Mouse (Mus musculus): Measurements from ENCODE around the gene Gm47955.

The Gm47955 gene

GRCm38 (mm10) chr1:82986738-82987137, 26.7 kb downstream of the Gm47955 start:
- CTCF ChIA-PET = interaction anchor here (0.6 to 3.0 kb wide), 17 partner anchors 9 to 200 kb away, joined by 3 to 25 read pairs (median 4); partner anchors contain the start of gene Gm47955 (in 1 of the 4)

GRCm38 (mm10) chr1:82987530-82988198, 27.6 kb downstream of the Gm47955 start:
- ChIA-PET CTCF (interaction anchor here (0.6 to 3.0 kb wide), 29 partner anchors 10 to 957 kb away, joined by 3 to 25 read pairs (median 4); partner anchors contain the start of gene Gm47955 (in 1 of the 4)), POLR2A (interaction anchor here in 2 of 4 experiments (0.7 to 1.3 kb wide), 4 partner anchors 10 to 184 kb away, joined by 3 to 5 read pairs (median 5); no protein-coding TSS in a partner anchor)

More at GRCm38 (mm10) chr1:82986738-82987137, 26.7 kb downstream of the Gm47955 start:
- POLR2A ChIA-PET = interaction anchor here in 1 of 4 experiments (1.0 to 1.3 kb wide), 3 partner anchors 9 to 146 kb away, joined by 4 to 5 read pairs (median 5); no protein-coding TSS in a partner anchor

GRCm38 (mm10) chr1:82991062-82991461, 31.0 kb downstream of the Gm47955 start:
- ChIA-PET POLR2A (no interaction called here), CTCF (no interaction called here)

GRCm38 (mm10) chr1:82991596-82991995, 31.5 kb downstream of the Gm47955 start:
- CTCF ChIA-PET = interaction anchor here in 1 of 4 experiments (0.9 kb wide), 1 partner anchor 204 kb away, joined by 3 read pairs; no protein-coding TSS in a partner anchor
- POLR2A ChIA-PET = no interaction called here

GRCm38 (mm10) chr1:82992093-82992492, 32.0 kb downstream of the Gm47955 start:
- ChIA-PET POLR2A (no interaction called here), CTCF (interaction anchor here in 1 of 4 experiments (0.9 kb wide), 1 partner anchor 205 kb away, joined by 3 read pairs; no protein-coding TSS in a partner anchor)

GRCm38 (mm10) chr1:82993947-82994346, 33.9 kb downstream of the Gm47955 start:
- ChIA-PET POLR2A (interaction anchor here in 1 of 4 experiments (0.5 kb wide), 1 partner anchor 25 kb away, joined by 9 read pairs; no protein-coding TSS in a partner anchor), CTCF (interaction anchor here in 1 of 4 experiments (1.0 kb wide), 1 partner anchor 82 kb away, joined by 4 read pairs; no protein-coding TSS in a partner anchor)

- POLR2A ChIA-PET = interaction anchor here in 1 of 4 experiments (1.3 kb wide), 1 partner anchor 161 kb away, joined by 3 read pairs; the partner anchor contains the start of gene Agfg1
- CTCF ChIA-PET = interaction anchor here in 2 of 4 experiments (0.5 to 1.4 kb wide), 3 partner anchors 41 to 716 kb away, joined by 3 read pairs; no protein-coding TSS in a partner anchor
Measured at GRCm38 (mm10) chr1:83000306-83000705, 40.2 kb downstream of the Gm47955 start, which contains the start of gene Gm47959. Gene Gm47959 (plus strand): TSS chr1:83000548.

GRCm38 (mm10) chr1:83006218-83007179, 46.4 kb downstream of the Gm47955 start:
- ChIA-PET CTCF (no interaction called here), POLR2A (interaction anchor here in 1 of 4 experiments (1.2 kb wide), 1 partner anchor 32 kb away, joined by 5 read pairs; no protein-coding TSS in a partner anchor)

- ChIA-PET POLR2A (no interaction called here), CTCF (no interaction called here)
Measured at GRCm38 (mm10) chr1:83007471-83007870, 47.4 kb downstream of the Gm47955 start.
